Mouse (Mus musculus) gastrocnemius, postnatal 14 days (tissue): ENCODE data around the gene Cyb5rl. TPM values are rescaled to one million over a fixed set of nuclear protein-coding genes. Genes with fewer than 3 reads are reported as not detected.

Source experiments
- DNase-seq: peaks from one replicate; pipeline ENCODE4 v3.0.0; 2021; ENCODE audit warnings: mixed read lengths
- intact Hi-C: fragments of 180-260 bp; cut with DNase I; formaldehyde crosslinking; loops from one replicate; pipeline ENCODE4 v1.15.1; 2025; ENCODE audit warnings: low total_unique reads
- total RNA-seq, 2 experiments: library from RNA; stranded (reverse); gene quantifications; 2 replicates each; pipeline ENCODE4 v1.2.3; 2021

The Cyb5rl gene
- total RNA-seq, 2 experiments from 2014 or later: 16.2 to 17.1 TPM

GRCm38 (mm10) chr4:107136531-107136930 is 69.7 kb downstream of the Cyb5rl start:
- intact Hi-C loops: no loop called here
- DNase-seq: no peak

Other genes starting within 250 kb of the Cyb5rl start
- gene Ssbp3, start 156.3 kb upstream of the Cyb5rl start, total RNA-seq: 10 to 100 TPM; 23.4 to 27.9 TPM
- gene Mrpl37, start 120 bp upstream of the Cyb5rl start, total RNA-seq: 10 to 100 TPM; 75.8 to 84.3 TPM
- gene Cdcp2, start 29.9 kb downstream of the Cyb5rl start, total RNA-seq: not detected
- 10 to 100 TPM; 89.6 to 98.8 TPM for gene Tmem59, start 111.4 kb downstream of the Cyb5rl start, total RNA-seq
- gene Tceanc2, start 112.1 kb downstream of the Cyb5rl start, total RNA-seq: 10 to 100 TPM; 11.6 to 14.1 TPM
- not detected for gene Ldlrad1, start 142.2 kb downstream of the Cyb5rl start, total RNA-seq
- gene Lrrc42, start 186.5 kb downstream of the Cyb5rl start, total RNA-seq: 10 to 100 TPM; 12.6 to 14.7 TPM
- 10 to 100 TPM; 13.7 to 14.1 TPM for gene Hspb11, start 186.6 kb downstream of the Cyb5rl start, total RNA-seq
- not detected for gene Dio1, start 240.2 kb downstream of the Cyb5rl start, total RNA-seq
- gene Yipf1, start 247.4 kb downstream of the Cyb5rl start, total RNA-seq: 10 to 100 TPM; 12.0 to 12.7 TPM